Mouse (Mus musculus) megakaryocyte, embryonic 14.5 days (primary cell): ENCODE data around the gene Ube2f.

ENCODE experiments used
- FLI1 ChIP-seq: IDR thresholded peaks from 2 replicates; pipeline ENCODE4 v1.6.1; 2012; ENCODE audit warnings: low read length, inconsistent platforms, mixed read lengths
- GATA1 ChIP-seq: IDR thresholded peaks from 3 replicates; pipeline ENCODE4 v1.6.1; 2012; ENCODE audit warnings: mixed read lengths, low read length, inconsistent platforms, borderline replicate concordance

GRCm38 (mm10) chr1:91251927-91252326, 1.8 kb downstream of the Ube2f start:
- TF ChIP-seq GATA1 (no peak), FLI1 (no peak)
